Mouse (Mus musculus): ENCODE results near the gene Ppp1r14c.

The Ppp1r14c gene

DNA sequence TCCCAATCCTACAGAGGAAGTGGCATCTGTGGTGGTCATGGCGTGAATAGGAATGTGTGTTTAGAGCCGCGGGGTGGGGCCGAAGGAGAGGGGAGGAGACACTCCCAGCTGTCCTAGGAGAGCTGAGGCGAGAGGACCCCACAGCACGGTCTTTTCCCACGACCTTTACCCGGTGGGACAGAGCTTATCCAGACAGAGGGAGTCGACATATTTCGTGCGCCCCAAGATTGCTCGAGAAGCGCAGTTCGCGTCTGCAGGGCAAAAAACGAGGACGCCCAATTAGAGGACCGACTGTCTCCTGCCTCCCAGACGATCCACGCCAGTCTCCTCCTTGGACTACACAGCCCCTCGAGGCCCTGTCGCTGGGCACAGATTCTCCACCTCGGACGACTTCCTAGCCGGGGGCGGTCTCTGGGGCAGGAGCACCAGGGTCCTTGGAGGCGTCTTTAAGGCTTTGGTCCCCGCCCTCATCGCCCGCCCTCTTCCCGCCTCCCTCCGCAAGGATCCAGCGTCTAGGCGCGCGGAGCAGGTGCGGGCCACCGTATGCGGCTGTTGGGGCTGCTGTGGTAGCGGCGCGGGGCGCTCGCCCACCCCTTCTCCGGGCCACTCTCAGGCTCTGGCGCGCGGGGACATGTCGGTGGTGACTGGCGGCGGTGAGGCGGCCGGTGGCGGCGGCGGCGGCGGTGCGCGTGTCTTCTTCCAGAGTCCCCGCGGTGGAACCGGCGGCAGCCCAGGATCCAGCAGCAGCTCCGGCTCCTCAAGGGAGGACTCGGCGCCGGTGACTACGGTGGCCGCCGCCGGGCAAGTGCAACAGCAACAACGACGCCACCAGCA lies at the start of gene Ppp1r14c:
Gene Ppp1r14c (plus strand): TSS at position 22 of the 834 bp plus-strand sequence.
- DNase-seq (ENCODE audit: low read depth) = no peak

- no peak for DNase-seq (ENCODE audit: low read depth)
These were observed 44.5 kb upstream of the Ppp1r14c start for GRCm38 (mm10) chr10:3321406-3321805.

- no peak for DNase-seq (ENCODE audit: low read depth)
These were observed 40.4 kb upstream of the Ppp1r14c start for GRCm38 (mm10) chr10:3325447-3325846.

DNA sequence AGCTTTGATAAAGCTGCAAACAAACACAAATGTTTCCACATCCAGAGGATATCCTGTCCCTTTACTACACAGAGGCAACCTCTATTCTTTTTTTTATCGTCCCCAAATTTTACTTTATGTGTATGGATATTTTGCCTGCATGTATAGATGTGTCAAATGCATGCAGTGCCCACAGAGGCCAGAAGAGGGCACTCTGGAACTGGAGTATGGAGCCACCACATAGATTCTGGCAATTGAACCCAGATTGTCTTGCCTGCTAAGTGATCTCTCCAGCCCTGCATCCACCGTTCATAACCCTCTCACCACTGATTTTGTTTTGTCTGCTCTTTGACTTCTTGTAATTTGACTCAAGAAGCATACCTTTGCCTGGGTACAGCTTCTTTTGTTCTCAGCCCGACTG lies 33.0 kb upstream of the Ppp1r14c start:
- peak; percentile 57 for DNase-seq (ENCODE audit: low read depth)

GRCm38 (mm10) chr10:3334570-3334969 lies 31.3 kb upstream of the Ppp1r14c start:
- DNase-seq (ENCODE audit: low read depth) = no peak

- no peak for DNase-seq (ENCODE audit: low read depth)
These were observed 29.0 kb upstream of the Ppp1r14c start for GRCm38 (mm10) chr10:3336729-3337329.

DNA sequence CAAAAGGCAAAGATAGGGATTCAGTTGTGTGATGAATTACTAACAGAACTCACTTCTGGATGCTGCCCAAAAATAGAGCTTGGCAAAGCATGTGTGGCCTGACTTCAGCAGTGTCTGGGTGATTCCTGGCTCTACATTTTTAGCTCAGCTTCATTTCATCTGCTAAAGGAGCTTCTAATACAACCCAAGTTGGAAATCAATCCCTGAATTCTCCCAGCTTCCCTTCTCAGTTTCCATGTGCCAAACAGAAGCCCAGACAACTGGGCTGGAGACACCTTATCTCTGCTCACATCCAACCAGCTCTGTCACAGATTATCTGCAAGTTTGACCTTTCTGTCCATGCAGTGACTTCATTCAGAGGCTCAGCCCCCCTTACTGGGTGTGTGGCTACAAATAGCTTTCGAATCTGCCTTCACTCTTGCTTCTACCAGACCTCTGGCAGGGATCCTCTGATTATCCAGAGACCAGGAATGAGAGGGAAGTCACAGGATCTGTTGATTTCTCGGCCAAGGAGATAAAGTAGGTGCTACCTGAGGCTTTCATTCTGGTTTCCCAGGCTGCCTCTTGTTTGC lies 28.4 kb upstream of the Ppp1r14c start:
- DNase-seq (ENCODE audit: low read depth) = no peak

GRCm38 (mm10) chr10:3345706-3346105 lies 20.2 kb upstream of the Ppp1r14c start:
- DNase-seq (ENCODE audit: low read depth) = no peak

- no peak for DNase-seq (ENCODE audit: low read depth)
These were observed 6.3 kb upstream of the Ppp1r14c start for GRCm38 (mm10) chr10:3359531-3359930.

DNA sequence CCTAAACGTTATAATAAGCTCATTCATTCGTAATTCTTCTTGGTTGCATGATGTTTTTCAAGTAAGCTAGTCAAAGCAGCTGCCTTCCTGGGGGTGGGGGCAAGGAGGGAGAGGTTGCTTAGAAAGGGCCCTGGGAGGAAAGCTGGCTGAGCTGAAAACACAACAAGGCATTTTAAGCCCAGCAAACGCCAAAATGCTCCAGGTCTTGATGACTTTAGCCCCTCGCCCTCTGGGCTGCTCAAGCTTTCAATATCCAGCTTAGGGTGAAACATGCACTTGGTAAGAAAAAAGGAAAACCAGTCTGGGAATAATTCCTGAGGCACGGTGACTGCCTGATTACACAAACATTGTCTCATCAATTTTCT lies 204 bp upstream of the Ppp1r14c start:
- DNase-seq (ENCODE audit: low read depth) = no peak

DNA sequence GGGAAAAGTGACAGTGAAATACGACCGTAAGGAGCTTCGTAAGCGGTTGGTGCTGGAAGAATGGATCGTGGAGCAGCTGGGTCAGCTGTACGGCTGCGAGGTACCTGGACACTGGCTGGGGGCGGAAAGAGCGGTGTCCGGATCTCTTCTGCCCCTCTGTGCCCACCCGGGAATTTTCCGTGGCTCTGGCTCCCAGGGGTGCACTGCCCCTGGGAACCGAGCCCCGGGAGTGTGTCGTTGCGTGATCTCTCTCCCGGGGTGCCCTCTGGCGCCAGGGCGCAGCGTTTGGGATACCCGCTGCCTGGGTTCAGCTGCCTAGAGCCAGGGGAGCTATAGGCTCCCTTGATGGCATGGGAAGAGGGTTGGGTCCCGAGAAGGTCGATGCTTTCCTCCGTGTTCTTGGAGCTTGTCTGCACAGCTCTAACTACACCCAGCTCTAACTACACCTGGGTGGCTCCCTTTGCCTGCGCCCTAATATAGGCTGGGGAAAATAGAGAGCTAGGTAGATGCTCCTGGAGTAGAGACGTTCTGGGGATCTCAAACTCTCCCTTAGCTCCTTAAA lies 1.1 kb downstream of the Ppp1r14c start:
- no peak for DNase-seq (ENCODE audit: low read depth)

GRCm38 (mm10) chr10:3367440-3367839 lies 1.6 kb downstream of the Ppp1r14c start:
- DNase-seq (ENCODE audit: low read depth) = no peak

- DNase-seq (ENCODE audit: low read depth) = no peak
These were observed 17.3 kb downstream of the Ppp1r14c start for GRCm38 (mm10) chr10:3383176-3383575.

- no peak for DNase-seq (ENCODE audit: low read depth)
These were observed 26.4 kb downstream of the Ppp1r14c start for GRCm38 (mm10) chr10:3392251-3392650.

- no peak for DNase-seq (ENCODE audit: low read depth)
These were observed 27.7 kb downstream of the Ppp1r14c start for GRCm38 (mm10) chr10:3393548-3393947.

- DNase-seq (ENCODE audit: low read depth) = no peak
These were observed 28.3 kb downstream of the Ppp1r14c start for GRCm38 (mm10) chr10:3394193-3394592.

GRCm38 (mm10) chr10:3394671-3395288 lies 28.9 kb downstream of the Ppp1r14c start:
- DNase-seq (ENCODE audit: low read depth) = no peak

- DNase-seq (ENCODE audit: low read depth) = no peak
These were observed 29.6 kb downstream of the Ppp1r14c start for GRCm38 (mm10) chr10:3395341-3395931.

- DNase-seq (ENCODE audit: low read depth) = no peak
These were observed 30.3 kb downstream of the Ppp1r14c start for GRCm38 (mm10) chr10:3396008-3396795.

DNA sequence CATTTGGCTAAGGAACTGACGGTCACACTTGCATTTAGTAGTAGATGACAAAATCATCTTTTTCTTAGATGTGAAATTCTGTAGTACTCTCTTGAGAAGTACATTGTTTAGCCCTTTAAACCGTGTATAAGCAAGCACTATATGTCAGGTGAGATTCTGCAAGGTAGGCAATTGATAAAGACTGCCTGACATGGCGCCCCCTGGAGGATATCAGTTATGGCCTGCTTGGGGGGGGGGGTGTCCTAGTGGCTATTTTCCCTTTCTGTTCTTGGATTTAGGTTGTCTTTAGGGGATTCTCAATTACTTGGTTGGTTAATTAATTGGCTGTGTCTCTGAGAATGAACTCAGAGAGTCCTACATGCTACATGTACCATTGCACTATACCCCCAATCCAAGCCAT lies 31.5 kb downstream of the Ppp1r14c start:
- DNase-seq (ENCODE audit: low read depth) = no peak

DNA sequence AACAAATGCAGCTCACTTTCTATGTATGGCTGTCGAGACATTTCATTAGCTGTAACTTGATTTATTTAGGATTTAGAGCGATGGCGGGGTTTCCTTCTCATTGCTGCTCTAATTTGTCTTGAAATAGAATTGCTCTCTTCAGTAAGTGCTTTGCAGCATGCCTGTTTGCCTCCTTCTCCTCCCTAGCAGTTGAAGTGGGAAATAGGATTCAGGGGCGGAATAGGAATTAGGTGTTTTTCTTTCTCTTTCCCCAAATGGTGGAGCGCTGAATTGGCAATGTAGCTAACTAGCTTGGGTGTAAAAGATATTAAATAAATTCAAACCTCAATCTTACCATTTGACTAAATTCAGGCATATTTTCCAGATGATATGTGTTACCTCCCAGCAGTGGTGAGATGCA lies 32.2 kb downstream of the Ppp1r14c start:
- DNase-seq (ENCODE audit: low read depth) = no peak

Measured in induced T-regulatory cell, adult 2 months (primary cell).